Mouse (Mus musculus) CH12.LX (cell line): ENCODE measurements around the gene Amhr2. TPM values are rescaled to one million over a fixed set of nuclear protein-coding genes. Genes with fewer than 3 reads are reported as not detected.

ENCODE experiments used
- DNase-seq: peaks from one replicate; pipeline ENCODE4 v3.0.0-alpha.2; 2013; ENCODE audit errors: extremely low read depth
- H3K27ac ChIP-seq: 2 replicates; pipeline ENCODE4 v1.5.1; 2012; ENCODE audit warnings: low read depth, mild to moderate bottlenecking, control low read depth, moderate library complexity; ENCODE audit not compliant: insufficient read depth
- H3K27me3 ChIP-seq: replicated peaks from 2 replicates; pipeline ENCODE3; 2012; ENCODE audit warnings: inconsistent platforms
- H3K36me3 ChIP-seq, 2 experiments: replicated peaks in 1 of 2; 2 replicates each; pipeline versions ENCODE3 to v1.6.1; 2012; ENCODE audit warnings: inconsistent platforms in 1 of 2, low read length in 1 of 2, mild to moderate bottlenecking in 1 of 2, mixed read lengths in 1 of 2, moderate library complexity in 1 of 2; ENCODE audit not compliant: control insufficient read depth in 1 of 2, insufficient read depth in 1 of 2
- H3K4me1 ChIP-seq, 2 experiments: 2 replicates each; pipeline ENCODE4 v1.6.1; 2012; ENCODE audit warnings: inconsistent platforms in 1 of 2, moderate library complexity in 1 of 2; ENCODE audit not compliant: insufficient read depth in 2 of 2, control insufficient read depth in 1 of 2
- H3K4me2 ChIP-seq: 2 replicates; pipeline ENCODE4 v1.6.1; 2012; ENCODE audit warnings: low read depth, mild to moderate bottlenecking, control low read depth; ENCODE audit not compliant: poor library complexity, insufficient read depth, severe bottlenecking
- H3K4me3 ChIP-seq, 3 experiments: fragments of 150-350 bp in 1 of 3; sonication (generic) in 1 of 3; replicated peaks in 1 of 3; 2 replicates each; pipeline versions ENCODE3 to v1.5.1; 2011 to 2012; ENCODE audit warnings: low read depth in 2 of 3, low read length in 2 of 3, mild to moderate bottlenecking in 2 of 3, moderate library complexity in 2 of 3, control low read depth in 1 of 3, improper control_type of control experiment in 1 of 3, inconsistent platforms in 1 of 3, mixed read lengths in 1 of 3; ENCODE audit not compliant: poor library complexity in 1 of 3
- H3K79me2 ChIP-seq: replicated peaks from 2 replicates; pipeline ENCODE4 v1.6.1; 2012; ENCODE audit warnings: mild to moderate bottlenecking, moderate library complexity; ENCODE audit not compliant: control insufficient read depth, poor library complexity, insufficient read depth, severe bottlenecking; ENCODE audit errors: extremely low read depth
- H3K9ac ChIP-seq: 2 replicates; pipeline ENCODE4 v1.6.1; 2012; ENCODE audit warnings: low read depth, mild to moderate bottlenecking, control low read depth, moderate library complexity; ENCODE audit not compliant: insufficient read depth
- H3K9me3 ChIP-seq: replicated peaks from 2 replicates; pipeline ENCODE3; 2012; ENCODE audit warnings: low read length, inconsistent platforms, mixed read lengths
- CTCF ChIP-seq, 2 experiments: IDR thresholded peaks in 1 of 2; conservative IDR thresholded peaks in 1 of 2; 2 replicates each; pipeline ENCODE4 v1.5.1; 2011 to 2012; ENCODE audit warnings: low read depth in 2 of 2, low read length in 2 of 2, improper control_type of control experiment in 1 of 2, inconsistent platforms in 1 of 2, mild to moderate bottlenecking in 1 of 2, moderate library complexity in 1 of 2
- ELF1 ChIP-seq: IDR thresholded peaks from 2 replicates; pipeline ENCODE4 v1.6.1; 2014; ENCODE audit warnings: low read depth, mild to moderate bottlenecking, inconsistent platforms, low read length, improper control_type of control experiment
- HCFC1 ChIP-seq: IDR thresholded peaks from 2 replicates; pipeline ENCODE4 v1.6.1; 2012; ENCODE audit warnings: low read depth, mild to moderate bottlenecking, inconsistent platforms, low read length, improper control_type of control experiment
- MAX ChIP-seq: IDR thresholded peaks from 2 replicates; pipeline ENCODE4 v1.6.1; 2011; ENCODE audit warnings: low read length, improper control_type of control experiment
- MAZ ChIP-seq: IDR thresholded peaks from 2 replicates; pipeline ENCODE4 v1.6.1; 2012; ENCODE audit warnings: low read depth, mild to moderate bottlenecking, inconsistent platforms, low read length, improper control_type of control experiment, moderate library complexity
- NRF1 ChIP-seq: IDR thresholded peaks from 2 replicates; pipeline ENCODE4 v1.6.1; 2014; ENCODE audit warnings: low read depth, mild to moderate bottlenecking, inconsistent platforms, low read length, improper control_type of control experiment, moderate library complexity
- UBTF ChIP-seq: IDR thresholded peaks from 2 replicates; pipeline ENCODE4 v1.6.1; 2012; ENCODE audit warnings: low read depth, mild to moderate bottlenecking, inconsistent platforms, low read length, improper control_type of control experiment, moderate library complexity
- USF2 ChIP-seq: conservative IDR thresholded peaks from 2 replicates; pipeline ENCODE4 v1.6.1; 2011; ENCODE audit warnings: low read depth, low read length, improper control_type of control experiment
- ZMIZ1 ChIP-seq: IDR thresholded peaks from 2 replicates; pipeline ENCODE4 v1.6.1; 2012; ENCODE audit warnings: low read depth, mild to moderate bottlenecking, inconsistent platforms, low read length, improper control_type of control experiment
- ZNF384 ChIP-seq: IDR thresholded peaks from 2 replicates; pipeline ENCODE4 v1.6.1; 2012; ENCODE audit warnings: low read depth, low read length, improper control_type of control experiment, inconsistent platforms
- dilution Hi-C: fragments of 300-500 bp; cut with MboI; formaldehyde crosslinking; loops from 2 replicates; pipeline ENCODE4 v1.14.3; 2020; ENCODE audit warnings: low sequenced_read_pairs; ENCODE audit not compliant: extremely low pct_unique_long_range_greater_than_20kb, extremely low pct_ligation_motif_present
- in situ Hi-C: fragments of 300-500 bp; cut with MboI; formaldehyde crosslinking; loops from 3 replicates; pipeline ENCODE4 v1.14.3; 2019; ENCODE audit warnings: low sequenced_read_pairs, low pct_ligation_motif_present, low pct_unique_long_range_greater_than_20kb, mixed read lengths
- polyA plus RNA-seq: library from polyadenylated mRNA; unstranded; fragments of >175 nt; gene quantifications from 2 replicates; pipeline ENCODE4 v1.2.1, GENCODE M21; 2012; ENCODE audit warnings: low read depth; ENCODE audit not compliant: insufficient read length
- total RNA-seq, 2 experiments: library from RNA; depleted of rRNA; stranded (reverse); fragments of 300-350 nt in 1 of 2; fragments of >200 nt in 1 of 2; gene quantifications; 2 replicates each; pipeline ENCODE4 v1.2.3; 2012 to 2014

The Amhr2 gene
- total and polyA plus RNA-seq, 3 experiments: not detected

GRCm38 (mm10) chr15:102407681-102408557 is 37.2 kb upstream of the Amhr2 start:
- TF ChIP-seq CTCF (conservative IDR thresholded peaks at IDR 0.05 in 1 of 2, IDR thresholded peaks at IDR 0.05 in 1 of 2; ENCODE audit: low read depth in 2 of 2, low read length in 2 of 2) (peak in 1 of 2 experiments; percentile 44; a peak in 2 of 4 replicates), USF2 (no peak), ELF1 (no peak)
- TF ChIP-seq, all 38 proteins: peak for 1
- H3K4me3 ChIP-seq: no peak overlapping the region
- peaks cover 23 to 47% of the 10 kb centered on the region in 2 experiments for H3K36me3 ChIP-seq
- no peak overlapping the region for H3K27ac ChIP-seq
- dilution Hi-C loops: no loop called here
- in situ Hi-C loops: no loop called here
- H3K79me2 ChIP-seq: peaks cover 55% of the 10 kb centered on the region
- H3K4me2 ChIP-seq: no peak overlapping the region
- peaks cover 17 to 55% of the 10 kb centered on the region in 2 experiments for H3K4me1 ChIP-seq
- DNase-seq: no peak
- no peak overlapping the region for H3K9ac ChIP-seq
- H3K9me3 ChIP-seq: no peaks in the 10 kb centered on the region
- H3K27me3 ChIP-seq: no peaks in the 10 kb centered on the region

GRCm38 (mm10) chr15:102408558-102409130 is 36.5 kb upstream of the Amhr2 start:
- in situ Hi-C loops (no loop called here), dilution Hi-C loops (no loop called here)
- peaks cover 23 to 49% of the 10 kb centered on the region in 2 experiments for H3K36me3 ChIP-seq
- no peak overlapping the region for H3K9ac ChIP-seq
- peak overlapping the region; percentile 14; the same call in 1 of the 2 replicates for H3K27ac ChIP-seq
- H3K9me3 ChIP-seq: no peaks in the 10 kb centered on the region
- no peak overlapping the region for H3K4me3 ChIP-seq
- H3K4me1 ChIP-seq: peaks cover 17 to 58% of the 10 kb centered on the region in 2 experiments
- no peak for DNase-seq
- H3K27me3 ChIP-seq: no peaks in the 10 kb centered on the region
- H3K79me2 ChIP-seq: peaks cover 63% of the 10 kb centered on the region
- H3K4me2 ChIP-seq: no peak overlapping the region
- TF ChIP-seq HCFC1 (no peak), MAZ (no peak), UBTF (no peak)

- peak overlapping the region in 2 of 3 experiments; percentile 5 to 15 for H3K4me3 ChIP-seq
- in situ Hi-C loops: no loop called here
- H3K27me3 ChIP-seq: no peaks in the 10 kb centered on the region
- TF ChIP-seq ZMIZ1 (no peak), NRF1 (no peak), ZNF384 (no peak), MAX (no peak)
- peaks cover 69% of the 10 kb centered on the region for H3K79me2 ChIP-seq
- H3K9me3 ChIP-seq: no peaks in the 10 kb centered on the region
- H3K9ac ChIP-seq: no peak overlapping the region
- H3K4me1 ChIP-seq: peaks cover 17 to 63% of the 10 kb centered on the region in 2 experiments
- peaks cover 23 to 52% of the 10 kb centered on the region in 2 experiments for H3K36me3 ChIP-seq
- H3K4me2 ChIP-seq: peak overlapping the region; percentile 34; the same call in 1 of the 2 replicates
- dilution Hi-C loops: no loop called here
- H3K27ac ChIP-seq: peak overlapping the region; percentile 14
- DNase-seq: no peak
Measured at GRCm38 (mm10) chr15:102409286-102409685, 35.9 kb upstream of the Amhr2 start.
